ENCODE assay signal across 10 mouse cellular contexts in the genomic region with DNA sequence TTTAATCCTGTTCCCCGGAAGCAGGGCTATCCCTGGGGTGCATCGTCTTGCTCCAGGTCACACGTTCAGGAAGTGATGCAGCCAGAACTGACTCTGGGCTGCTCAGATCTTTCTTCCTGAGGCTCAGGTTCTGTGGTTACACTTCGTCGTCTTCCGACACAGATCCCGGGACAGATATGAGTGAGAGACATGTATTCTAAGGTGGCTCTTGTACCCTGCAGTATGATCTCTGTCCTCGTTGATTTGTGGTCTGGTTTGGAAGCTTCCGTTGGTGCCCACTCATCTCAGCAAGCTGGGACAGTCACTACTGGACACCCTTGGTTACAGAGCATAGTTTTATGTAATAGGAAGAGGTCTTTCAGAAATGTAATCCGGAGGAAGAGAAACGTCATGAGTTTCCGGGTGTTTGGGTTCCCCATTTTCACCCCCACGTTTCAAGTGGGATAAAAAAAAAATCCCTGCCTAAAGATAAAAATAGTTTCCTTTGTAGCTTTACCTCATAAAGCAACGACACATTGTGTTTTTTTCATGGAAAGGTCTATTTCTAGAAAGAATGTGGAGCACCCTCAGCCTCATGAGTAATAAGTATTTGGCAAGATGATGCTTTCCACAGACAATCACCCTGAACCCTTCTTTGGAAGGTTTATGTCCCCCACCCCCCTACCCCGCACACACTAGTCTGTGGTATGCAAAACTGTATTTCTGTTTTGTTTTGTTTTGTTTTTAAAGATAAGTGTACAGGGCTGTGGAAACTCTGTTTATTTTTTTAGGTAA. TPM values are rescaled to one million over a fixed set of nuclear protein-coding genes. Genes with fewer than 3 reads are reported as not detected.
A peak's percentile ranks its signal among the peaks of the same experiment; 100 is the strongest.
DNase-seq lines count a peak whose midpoint lies in the region; ATAC-seq and TF ChIP-seq lines count a peak whose summit lies in the region.
"Had no signal": no experiment of that assay in that cellular context is flagged by ENCODE, and none has a peak within 500 bp of the region (broad histone marks: within the 10 kb centered on the region; RNA-seq: fewer than 3 reads in every experiment).

No protein-coding gene starts in this region.

- 0 out of 2 replicates have a peak, but pooled peaks cover 7% of the 10 kb centered on the region for H3K4me1 ChIP-seq in kidney, postnatal 0 days (replicated peaks; ENCODE audit: insufficient read depth, low read length)
- H3K4me1 ChIP-seq in MEL (ENCODE audit: control insufficient read depth in 1 of 2, insufficient read depth in 2 of 2, low read length in 2 of 2), result peaks cover 0 to 5% of the 10 kb centered on the region in 2 experiments; a peak in 3 of 4 replicates

- H3K9me3 ChIP-seq in kidney, postnatal 0 days (replicated peaks; ENCODE audit: low read length), result no peaks in the 10 kb centered on the region
- no peaks in the 10 kb centered on the region for H3K9me3 ChIP-seq in MEL (replicated peaks; ENCODE audit: insufficient read depth, low read length)
- H3K9me3 ChIP-seq: limb, embryonic 15.5 days; neural tube, embryonic 15.5 days had no signal

- peak overlapping the region; percentile 41 for H3K4me2 ChIP-seq in kidney, postnatal 0 days (ENCODE audit: low read length)
- H3K4me2 ChIP-seq in myocyte (ENCODE audit: low read depth), result peak overlapping the region; percentile 65
- H3K4me2 ChIP-seq: limb, embryonic 15.5 days; neural tube, embryonic 15.5 days had no signal

- H3K4me3 ChIP-seq in kidney, postnatal 0 days (replicated peaks; ENCODE audit: low read depth, low read length), result no peak overlapping the region
- peak overlapping the region; percentile 38 to 47 for H3K4me3 ChIP-seq in MEL (ENCODE audit: control insufficient read depth in 1 of 2, insufficient read depth in 1 of 2, low read depth in 2 of 2, low read length in 2 of 2)
- H3K4me3 ChIP-seq in myocyte, result no peak overlapping the region
- H3K4me3 ChIP-seq: limb, embryonic 15.5 days; neural tube, embryonic 15.5 days had no signal

- H3K9ac ChIP-seq in kidney, postnatal 0 days (ENCODE audit: low read depth, low read length), result 0 out of 2 replicates have a peak overlapping the region, but pooled peaks have one; percentile 23
- no peak overlapping the region for H3K9ac ChIP-seq in MEL (ENCODE audit: control insufficient read depth, low read depth, low read length, poor library complexity, severe bottlenecking)
- H3K9ac ChIP-seq: limb, embryonic 15.5 days; neural tube, embryonic 15.5 days had no signal

- no peak for TF ChIP-seq CTCF in kidney, postnatal 0 days (IDR thresholded peaks at IDR 0.05; ENCODE audit: low read depth)
- no peak for TF ChIP-seq CTCF in MEL (IDR thresholded peaks at IDR 0.05 in 2 of 3, conservative IDR thresholded peaks at IDR 0.05 in 1 of 3; ENCODE audit: control insufficient read depth in 1 of 3, insufficient read depth in 1 of 3, low read depth in 2 of 3, low read length in 3 of 3, poor library complexity in 1 of 3, severe bottlenecking in 1 of 3)

- no peak for TF ChIP-seq RAD21 in MEL (IDR thresholded peaks at IDR 0.05; ENCODE audit: low read depth, low read length)

- ATAC-seq in kidney, postnatal 0 days (replicated peaks; ENCODE audit: low FRiP score, low read depth), result 0 out of 2 replicates have a peak, but pooled peaks have one; percentile 31
- peak; percentile 81 for ATAC-seq in common myeloid progenitor, adult 5-6 weeks (replicated peaks; ENCODE audit: low read depth, poor library complexity, severe bottlenecking)

- TF ChIP-seq EP300 in MEL (IDR thresholded peaks at IDR 0.05; ENCODE audit: low read depth in 1 of 2, low read length in 2 of 2), result no peak

- no peak overlapping the region for H3K27ac ChIP-seq in kidney, postnatal 0 days
- H3K27ac ChIP-seq in MEL (ENCODE audit: control insufficient read depth, low read depth, low read length), result no peak overlapping the region
- H3K27ac ChIP-seq: limb, embryonic 15.5 days; neural tube, embryonic 15.5 days had no signal

- H3K36me3 ChIP-seq in kidney, postnatal 0 days (ENCODE audit: insufficient read depth, low read length), result no peaks in the 10 kb centered on the region
- H3K36me3 ChIP-seq in MEL (ENCODE audit: control insufficient read depth in 1 of 2, insufficient read depth in 2 of 2, low read length in 2 of 2) (no peaks in the 10 kb centered on the region), myocyte (ENCODE audit: control insufficient read depth, insufficient read depth) (no peaks in the 10 kb centered on the region)
- H3K36me3 ChIP-seq: limb, embryonic 15.5 days; neural tube, embryonic 15.5 days had no signal

- no peak for DNase-seq in kidney, postnatal 0 days (ENCODE audit: low spot score)
- DNase-seq in kidney, postnatal 25 days, result no peak
- DNase-seq in MEL (ENCODE audit: low read depth, low spot score), result peak; percentile 44
- no peak for DNase-seq in urinary bladder, adult 18-20 months (ENCODE audit: low spot score in 2 of 2)
- DNase-seq in right cerebral cortex, adult 18-20 months, result no peak
- DNase-seq: kidney, adult 9 months had no signal

- H3K79me2 ChIP-seq in MEL (ENCODE audit: control insufficient read depth, insufficient read depth, low read length, poor library complexity) (no peaks in the 10 kb centered on the region), myocyte (ENCODE audit: control insufficient read depth, insufficient read depth) (no peaks in the 10 kb centered on the region)

- H3K27me3 ChIP-seq in kidney, postnatal 0 days (ENCODE audit: insufficient read depth, low read length), result no peaks in the 10 kb centered on the region
- H3K27me3 ChIP-seq in MEL (ENCODE audit: control insufficient read depth in 1 of 2, insufficient read depth in 2 of 2, low read length in 2 of 2), result no peaks in the 10 kb centered on the region; a peak in 1 of 4 replicates
- H3K27me3 ChIP-seq in myocyte (ENCODE audit: control insufficient read depth, insufficient read depth, insufficient read length), result no peaks in the 10 kb centered on the region
- H3K27me3 ChIP-seq: limb, embryonic 15.5 days; neural tube, embryonic 15.5 days had no signal

- 27% methylated on average over 15 of the region's 15 CpGs for WGBS in kidney, postnatal 0 days

- no peak overlapping the region for H3ac ChIP-seq in myocyte (ENCODE audit: control insufficient read depth, insufficient read length)

- TF ChIP-seq POLR2A in MEL (IDR thresholded peaks at IDR 0.05; ENCODE audit: control insufficient read depth in 1 of 2, insufficient read depth in 1 of 2, low read depth in 1 of 2, low read length in 2 of 2, poor library complexity in 1 of 2), result no peak
- no peak for TF ChIP-seq POLR2A in myocyte (IDR thresholded peaks at IDR 0.05; ENCODE audit: insufficient read length, low read depth)

TF ChIP-seq in MEL, 35 proteins besides CTCF, POLR2A, EP300 and RAD21:
- TF ChIP-seq MAFK (IDR thresholded peaks at IDR 0.05; ENCODE audit: borderline replicate concordance, low read depth, low read length) (no peak), MAX (IDR thresholded peaks at IDR 0.05; ENCODE audit: low read length) (0 out of 2 replicates have a peak, but pooled peaks have one; percentile 22), RCOR1 (IDR thresholded peaks at IDR 0.05; ENCODE audit: low read depth, low read length) (no peak)

TF ChIP-seq in myocyte, 11 proteins besides CTCF, POLR2A, EP300 and RAD21:
- TF ChIP-seq POLR2AphosphoS2 (IDR thresholded peaks at IDR 0.05; ENCODE audit: insufficient read length, low read depth) (no peak), TCF3 (IDR thresholded peaks at IDR 0.05; ENCODE audit: insufficient read length, low read depth) (no peak)

RNA-seq across cellular contexts. Expression of gene Slc44a3, which starts 15.8 kb away (rescaled TPM):
- polyA plus RNA-seq in kidney, postnatal 0 days (2015; fragmentation: Nextera tagmentation; extraction: Ambion mirVana), result 16.9 and 18.2 TPM in 2 replicates
- 0.08 TPM in 1 of 2 replicates, not detected in the other for total RNA-seq in MEL (2012; rRNA removed)
- polyA plus RNA-seq in MEL (2012; ENCODE audit: insufficient read depth in 1 of 2, insufficient read length in 2 of 2, low read depth in 1 of 2, low replicate concordance in 2 of 2, missing spikeins in 1 of 2) (under 1 TPM in 1 of 2 experiments, not detected in 1; 0.11 TPM), myocyte (2012; fragmentation: generic; extraction: Trizol) (2.3 TPM)
- 0.46 TPM in 1 of 2 replicates, not detected in the other for total RNA-seq in common myeloid progenitor, adult 5-6 weeks (2017)

Comparison
In these comparisons a context has a peak if more than half of its experiments do, and no peak if none do; other contexts are left out.
1. H3K4me3 ChIP-seq: peak in MEL (2 of 2); none in kidney, postnatal 0 days (single experiment) and myocyte (single experiment).